Mouse (Mus musculus) stomach, embryonic 14.5 days (tissue): ENCODE measurements around the gene Pde7b. TPM values are rescaled to one million over a fixed set of nuclear protein-coding genes. Genes with fewer than 3 reads are reported as not detected.

Experiments
- ATAC-seq: fragments of 200-750 bp; cut with Nextera tagmentation; 2 replicates; pipeline ENCODE4 v1.8.0; 2017; ENCODE audit warnings: low read depth, moderate TSS enrichment; ENCODE audit not compliant: insufficient number of reproducible peaks, insufficient read depth, low FRiP score
- H3K27ac ChIP-seq: fragments of 300-500 bp; sonication (generic); 2 replicates; pipeline ENCODE4 v1.5.1; 2014; ENCODE audit warnings: mild to moderate bottlenecking, low read length, moderate library complexity, mixed read lengths
- H3K27me3 ChIP-seq: fragments of 300-500 bp; sonication (generic); 2 replicates; pipeline ENCODE4 v1.6.1; 2014; ENCODE audit warnings: low read length, control low read depth, mixed read lengths; ENCODE audit not compliant: control insufficient read depth, insufficient read depth
- H3K36me3 ChIP-seq: fragments of 300-500 bp; sonication (generic); 2 replicates; pipeline ENCODE4 v1.6.1; 2014; ENCODE audit warnings: mild to moderate bottlenecking, control low read depth, low read length, moderate library complexity, mixed read lengths; ENCODE audit not compliant: control insufficient read depth, insufficient read depth
- H3K4me1 ChIP-seq: fragments of 300-500 bp; sonication (generic); 2 replicates; pipeline ENCODE4 v1.6.1; 2014; ENCODE audit warnings: low read length, control low read depth, mixed read lengths; ENCODE audit not compliant: control insufficient read depth, insufficient read depth
- H3K4me2 ChIP-seq: fragments of 300-500 bp; sonication (generic); replicated peaks from 2 replicates; pipeline ENCODE4 v1.6.1; 2014; ENCODE audit warnings: low read depth, low read length, control low read depth
- H3K4me3 ChIP-seq: fragments of 300-500 bp; sonication (generic); 2 replicates; pipeline ENCODE4 v1.5.1; 2014; ENCODE audit warnings: low read depth, low read length, control low read depth
- H3K9ac ChIP-seq: fragments of 300-500 bp; sonication (generic); replicated peaks from 2 replicates; pipeline ENCODE4 v1.6.1; 2014; ENCODE audit warnings: low read depth, mild to moderate bottlenecking, control low read depth, low read length, moderate library complexity, mixed read lengths
- H3K9me3 ChIP-seq: fragments of 300-500 bp; sonication (generic); 2 replicates; pipeline ENCODE4 v1.6.1; 2016; ENCODE audit warnings: low read depth, low read length, control low read depth; ENCODE audit not compliant: control insufficient read depth
- WGBS: fragments of 180-500 bp; shearing (Covaris S2); extraction: QIAGEN DNeasy Blood & Tissue Kit; methylation state at CpG from one replicate; pipeline ENCODE4 v1.1.7; 2014; 5-methylcytosine and 5-hydroxymethylcytosine counted together
- polyA plus RNA-seq: library from polyadenylated mRNA; unstranded; fragments of >200 nt; fragmentation: Nextera tagmentation; extraction: Ambion mirVana; gene quantifications from 2 replicates; pipeline ENCODE4 v1.2.1, GENCODE M21; 2014

Gene Pde7b
- polyA plus RNA-seq, 1 experiment from 2014 or later = 6.5 TPM

- no peaks in the 10 kb centered on the region for H3K27me3 ChIP-seq
- no peak overlapping the region for H3K9ac ChIP-seq
- ATAC-seq = no peak
- no peaks in the 10 kb centered on the region; the same call in 1 of the 2 replicates for H3K4me1 ChIP-seq
- no peaks in the 10 kb centered on the region for H3K36me3 ChIP-seq
- H3K4me2 ChIP-seq = no peak overlapping the region
- no peaks in the 10 kb centered on the region for H3K9me3 ChIP-seq
- no peak overlapping the region for H3K27ac ChIP-seq
- 90% methylated on average over 16 of the region's 16 CpGs for WGBS
- no peak overlapping the region for H3K4me3 ChIP-seq
These were observed 99.0 kb downstream of the Pde7b start for GRCm38 (mm10) chr10:20625702-20626375.

GRCm38 (mm10) chr10:20621661-20622454, 103.0 kb downstream of the Pde7b start:
- H3K27ac ChIP-seq = no peak overlapping the region
- no peak for ATAC-seq

GRCm38 (mm10) chr10:20606007-20606406, 118.9 kb downstream of the Pde7b start:
- Histone ChIP-seq H3K4me2 (no peak overlapping the region), H3K36me3 (no peaks in the 10 kb centered on the region), H3K9me3 (no peaks in the 10 kb centered on the region), H3K4me1 (no peaks in the 10 kb centered on the region), H3K27ac (no peak overlapping the region), H3K4me3 (no peak overlapping the region), H3K9ac (no peak overlapping the region), H3K27me3 (no peaks in the 10 kb centered on the region)
- no peak for ATAC-seq
- WGBS = 64% methylated on average over 2 of the region's 2 CpGs

More at GRCm38 (mm10) chr10:20621661-20622454, 103.0 kb downstream of the Pde7b start:
- Histone ChIP-seq H3K4me3 (no peak overlapping the region), H3K9ac (no peak overlapping the region), H3K36me3 (no peaks in the 10 kb centered on the region), H3K9me3 (no peaks in the 10 kb centered on the region), H3K27me3 (no peaks in the 10 kb centered on the region), H3K4me2 (no peak overlapping the region), H3K4me1 (no peaks in the 10 kb centered on the region)
- WGBS = 56% methylated on average over 8 of the region's 8 CpGs

GRCm38 (mm10) chr10:20595107-20595810, 129.6 kb downstream of the Pde7b start:
- Histone ChIP-seq H3K4me2 (no peak overlapping the region), H3K4me1 (no peaks in the 10 kb centered on the region), H3K27ac (no peak overlapping the region), H3K36me3 (no peaks in the 10 kb centered on the region), H3K9ac (no peak overlapping the region), H3K27me3 (no peaks in the 10 kb centered on the region), H3K4me3 (no peak overlapping the region), H3K9me3 (no peaks in the 10 kb centered on the region)
- no peak for ATAC-seq
- 43% methylated on average over 5 of the region's 5 CpGs for WGBS

GRCm38 (mm10) chr10:20594015-20594414, 130.9 kb downstream of the Pde7b start:
- Histone ChIP-seq H3K27ac (no peak overlapping the region), H3K36me3 (no peaks in the 10 kb centered on the region), H3K9ac (no peak overlapping the region), H3K4me1 (no peaks in the 10 kb centered on the region), H3K4me2 (no peak overlapping the region), H3K4me3 (no peak overlapping the region), H3K9me3 (no peaks in the 10 kb centered on the region), H3K27me3 (no peaks in the 10 kb centered on the region)
- no peak for ATAC-seq
- WGBS = 46% methylated on average over 5 of the region's 5 CpGs

- H3K36me3 ChIP-seq = no peaks in the 10 kb centered on the region
- no peaks in the 10 kb centered on the region for H3K4me1 ChIP-seq
- H3K27ac ChIP-seq = no peak overlapping the region; the same call in 1 of the 2 replicates
- no peak for ATAC-seq
- H3K4me3 ChIP-seq = no peak overlapping the region
- H3K27me3 ChIP-seq = no peaks in the 10 kb centered on the region
- 40% methylated on average over 7 of the region's 7 CpGs for WGBS
- no peaks in the 10 kb centered on the region for H3K9me3 ChIP-seq
- H3K9ac ChIP-seq = no peak overlapping the region
- no peak overlapping the region for H3K4me2 ChIP-seq
These were observed 134.8 kb downstream of the Pde7b start for GRCm38 (mm10) chr10:20590100-20590499.

GRCm38 (mm10) chr10:20585959-20586358, 138.9 kb downstream of the Pde7b start:
- H3K36me3 ChIP-seq = no peaks in the 10 kb centered on the region
- H3K9me3 ChIP-seq = no peaks in the 10 kb centered on the region
- no peak for ATAC-seq
- no peak overlapping the region for H3K27ac ChIP-seq
- H3K27me3 ChIP-seq = no peaks in the 10 kb centered on the region
- H3K4me3 ChIP-seq = no peak overlapping the region
- H3K9ac ChIP-seq = no peak overlapping the region
- WGBS = 81% methylated on average over 4 of the region's 4 CpGs
- H3K4me1 ChIP-seq = no peaks in the 10 kb centered on the region
- H3K4me2 ChIP-seq = no peak overlapping the region

GRCm38 (mm10) chr10:20575002-20575401, 149.9 kb downstream of the Pde7b start:
- Histone ChIP-seq H3K4me2 (no peak overlapping the region), H3K4me1 (no peaks in the 10 kb centered on the region), H3K27ac (no peak overlapping the region), H3K36me3 (no peaks in the 10 kb centered on the region), H3K27me3 (no peaks in the 10 kb centered on the region), H3K9ac (no peak overlapping the region), H3K9me3 (no peaks in the 10 kb centered on the region), H3K4me3 (no peak overlapping the region)
- ATAC-seq = no peak
- 92% methylated on average over 11 of the region's 11 CpGs for WGBS
